In genomic region chr11:43263548-43264218, GRCm38 (mm10) we compare ENCODE assay signal across 9 mouse cellular contexts.
DNase-seq lines count a peak whose midpoint lies in the region; ATAC-seq lines count a peak whose summit lies in the region.
"Had no signal": no experiment of that assay in that cellular context is flagged by ENCODE, and none has a peak within 500 bp of the region (broad histone marks: within the 10 kb centered on the region; RNA-seq: fewer than 3 reads in every experiment).

No protein-coding gene starts in this region.

- H3K36me3 ChIP-seq in embryonic facial prominence, embryonic 10.5 days (replicated peaks): no peaks in the 10 kb centered on the region
- H3K36me3 ChIP-seq in hindbrain, embryonic 11.5 days (ENCODE audit: control insufficient read depth, insufficient read depth, low read length): no peaks in the 10 kb centered on the region
- H3K36me3 ChIP-seq in splenic B cell, adult 2 months (ENCODE audit: control insufficient read depth, insufficient read depth, low read length, poor library complexity, severe bottlenecking): no peaks in the 10 kb centered on the region
- H3K36me3 ChIP-seq: liver, embryonic 15.5 days had no signal

- H3K9ac ChIP-seq in hindbrain, embryonic 11.5 days (ENCODE audit: low read depth, low read length): no peak overlapping the region
- H3K9ac ChIP-seq: liver, embryonic 15.5 days had no signal

- 53% methylated on average over 3 of the region's 3 CpGs for WGBS in embryonic facial prominence, embryonic 10.5 days
- 52% methylated on average over 3 of the region's 3 CpGs for WGBS in hindbrain, embryonic 11.5 days

- no peaks in the 10 kb centered on the region for H3K9me3 ChIP-seq in embryonic facial prominence, embryonic 10.5 days
- H3K9me3 ChIP-seq in hindbrain, embryonic 11.5 days (ENCODE audit: control insufficient read depth, low read length): no peaks in the 10 kb centered on the region
- H3K9me3 ChIP-seq: liver, embryonic 15.5 days had no signal

- no peaks in the 10 kb centered on the region for H3K4me1 ChIP-seq in embryonic facial prominence, embryonic 10.5 days
- H3K4me1 ChIP-seq in hindbrain, embryonic 11.5 days (replicated peaks; ENCODE audit: control insufficient read depth, insufficient read depth, low read length): no peaks in the 10 kb centered on the region
- H3K4me1 ChIP-seq: liver, embryonic 15.5 days had no signal

- no peak overlapping the region for H3K27ac ChIP-seq in embryonic facial prominence, embryonic 10.5 days (replicated peaks)
- no peak overlapping the region for H3K27ac ChIP-seq in hindbrain, embryonic 11.5 days (ENCODE audit: low read depth, low read length)
- H3K27ac ChIP-seq: liver, embryonic 15.5 days had no signal

- H3K4me3 ChIP-seq in embryonic facial prominence, embryonic 10.5 days: no peak overlapping the region
- H3K4me3 ChIP-seq in hindbrain, embryonic 11.5 days (ENCODE audit: low read depth, low read length): no peak overlapping the region
- H3K4me3 ChIP-seq: liver, embryonic 15.5 days had no signal

- H3K4me2 ChIP-seq in hindbrain, embryonic 11.5 days (replicated peaks; ENCODE audit: low read depth, low read length): no peak overlapping the region
- H3K4me2 ChIP-seq: liver, embryonic 15.5 days had no signal

- H3K27me3 ChIP-seq in embryonic facial prominence, embryonic 10.5 days (replicated peaks; ENCODE audit: low read depth, poor library complexity, severe bottlenecking): no peaks in the 10 kb centered on the region
- no peaks in the 10 kb centered on the region for H3K27me3 ChIP-seq in hindbrain, embryonic 11.5 days (ENCODE audit: control insufficient read depth, insufficient read depth, low read length)
- H3K27me3 ChIP-seq in splenic B cell, adult 2 months (ENCODE audit: control insufficient read depth, insufficient read depth, low read length, poor library complexity, severe bottlenecking): no peaks in the 10 kb centered on the region
- H3K27me3 ChIP-seq: liver, embryonic 15.5 days had no signal

- DNase-seq in gastrocnemius, adult 18-20 months (ENCODE audit: low spot score): peak; percentile 3
- DNase-seq in gastrocnemius, adult 8-10 months (ENCODE audit: low spot score in 2 of 2): no peak
- peak; percentile 76 for DNase-seq in adrenal gland, postnatal 10 days
- DNase-seq in embryonic facial prominence, embryonic 10.5 days (ENCODE audit: low spot score): peak; percentile 62
- DNase-seq in hindbrain, embryonic 11.5 days (ENCODE audit: low spot score): peak; percentile 75
- peak; percentile 28 for DNase-seq in layer of hippocampus, adult 9-11 months
- DNase-seq in lung, postnatal 36 days: peak; percentile 66
- peak; percentile 10 for DNase-seq in splenic B cell, adult 2 months (ENCODE audit: low read depth, low spot score)

- peak; percentile 79 for ATAC-seq in hindbrain, embryonic 11.5 days (ENCODE audit: low FRiP score)

Comparison
In these comparisons a context has a peak if more than half of its experiments do, and no peak if none do; other contexts are left out.
1. DNase-seq: peak in gastrocnemius, adult 18-20 months (single experiment), adrenal gland, postnatal 10 days (single experiment), embryonic facial prominence, embryonic 10.5 days (single experiment), hindbrain, embryonic 11.5 days (single experiment), layer of hippocampus, adult 9-11 months (single experiment), lung, postnatal 36 days (single experiment) and splenic B cell, adult 2 months (single experiment); none in gastrocnemius, adult 8-10 months (0 of 2).